Mouse (Mus musculus) bone marrow macrophage, adult 2 months (primary cell): Measurements from ENCODE around the gene Tenm3. TPM values are rescaled to one million over a fixed set of nuclear protein-coding genes. Genes with fewer than 3 reads are reported as not detected.
"Not testable (repeated sequence)": the region's sequence is repeated elsewhere in the genome, so short reads cannot be mapped to it uniquely, and the experiment has no call there.

ENCODE experiments used
- H3K27ac ChIP-seq: 2 replicates; pipeline ENCODE4 v1.5.1; 2012; ENCODE audit warnings: low read depth, low read length; ENCODE audit not compliant: insufficient read depth
- H3K4me1 ChIP-seq: 2 replicates; pipeline ENCODE4 v1.6.1; 2012; ENCODE audit warnings: low read length; ENCODE audit not compliant: control insufficient read depth, insufficient read depth
- H3K4me3 ChIP-seq: 2 replicates; pipeline ENCODE4 v1.5.1; 2012; ENCODE audit warnings: mild to moderate bottlenecking, low read length, moderate library complexity; ENCODE audit not compliant: insufficient read depth
- CTCF ChIP-seq: IDR thresholded peaks from 2 replicates; pipeline ENCODE4 v1.5.1; 2012; ENCODE audit warnings: low read depth, mild to moderate bottlenecking, low read length, moderate library complexity
- POLR2A ChIP-seq: IDR thresholded peaks from 2 replicates; pipeline ENCODE4 v1.6.1; 2012; ENCODE audit warnings: mild to moderate bottlenecking, low read depth, low read length, borderline replicate concordance
- polyA plus RNA-seq: library from polyadenylated mRNA; stranded (reverse); fragments of >200 nt; gene quantifications from 2 replicates; pipeline ENCODE4 v1.2.4, GENCODE M21; 2012; ENCODE audit not compliant: missing spikeins, insufficient read depth, insufficient read length

Tenm3 gene
- polyA plus RNA-seq, 1 experiment, result not detected

DNA sequence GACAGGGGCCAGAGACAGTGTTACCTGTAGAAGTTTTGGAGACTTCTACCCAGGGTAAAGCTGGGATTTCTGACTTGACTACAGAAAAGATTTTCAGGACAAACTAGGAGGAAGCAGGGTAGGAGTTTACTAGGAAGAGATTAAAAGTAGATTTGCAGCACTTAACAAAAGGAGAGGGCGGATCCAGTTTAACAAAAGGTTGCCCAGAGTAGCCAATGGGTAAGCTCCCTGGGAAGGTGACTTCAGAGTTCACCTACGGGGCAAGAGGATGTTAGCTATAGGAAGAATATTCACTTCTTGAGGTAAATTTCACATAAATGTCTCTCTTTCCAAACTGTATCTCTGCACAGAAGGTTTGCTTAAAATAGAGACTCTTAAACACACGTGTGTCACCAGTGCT is 641.1 kb downstream of the Tenm3 start:
- Histone ChIP-seq H3K4me1 (no peaks in the 10 kb centered on the region), H3K4me3 (no peak overlapping the region), H3K27ac (no peak overlapping the region)
- TF ChIP-seq POLR2A, result no peak
- no peak for TF ChIP-seq CTCF

DNA sequence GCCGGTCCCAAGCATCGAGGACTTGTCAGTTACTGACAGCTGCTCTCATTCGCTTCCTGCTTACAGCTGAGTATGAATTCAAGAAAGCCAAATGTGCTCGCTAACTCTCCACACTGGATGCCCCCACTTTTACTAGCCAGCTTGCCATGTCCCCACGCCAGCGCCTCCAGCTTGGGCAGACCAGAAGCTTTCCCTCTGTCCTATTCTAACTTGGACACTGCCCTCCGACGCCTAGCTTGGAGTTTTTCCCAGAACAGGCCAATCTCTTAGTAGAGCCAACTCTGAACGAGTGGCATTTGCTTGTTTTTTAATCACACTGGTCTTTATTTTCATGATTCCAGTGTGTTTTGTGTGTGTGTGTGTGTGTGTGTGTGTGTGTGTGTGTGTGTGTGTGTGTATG is 644.6 kb downstream of the Tenm3 start:
- no peak overlapping the region for H3K4me3 ChIP-seq
- TF ChIP-seq POLR2A (no peak), CTCF (no peak)
- H3K4me1 ChIP-seq, result no peaks in the 10 kb centered on the region
- H3K27ac ChIP-seq, result no peak overlapping the region

DNA sequence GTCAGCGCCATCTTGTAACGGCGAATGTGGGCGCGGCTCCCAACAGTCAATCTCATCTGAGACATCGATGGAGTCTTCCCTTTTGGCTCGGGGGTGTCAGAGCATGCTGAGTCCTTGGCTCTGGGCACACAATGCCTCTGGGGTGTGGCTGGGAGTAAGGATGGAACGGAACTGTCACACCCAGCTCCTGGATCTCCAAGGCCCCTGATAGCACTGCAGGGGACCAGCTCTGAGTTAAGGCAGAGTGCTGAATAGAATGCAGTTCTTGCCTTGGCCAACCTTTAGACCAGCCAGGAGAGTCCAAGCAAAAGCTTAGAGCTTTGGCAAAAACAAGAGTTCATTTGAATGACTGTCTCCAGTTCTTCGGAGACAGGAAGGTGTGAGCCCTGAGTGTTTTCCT is 647.8 kb downstream of the Tenm3 start:
- Histone ChIP-seq H3K27ac (no peak overlapping the region), H3K4me1 (no peaks in the 10 kb centered on the region), H3K4me3 (no peak overlapping the region)
- TF ChIP-seq CTCF (no peak), POLR2A (no peak)

DNA sequence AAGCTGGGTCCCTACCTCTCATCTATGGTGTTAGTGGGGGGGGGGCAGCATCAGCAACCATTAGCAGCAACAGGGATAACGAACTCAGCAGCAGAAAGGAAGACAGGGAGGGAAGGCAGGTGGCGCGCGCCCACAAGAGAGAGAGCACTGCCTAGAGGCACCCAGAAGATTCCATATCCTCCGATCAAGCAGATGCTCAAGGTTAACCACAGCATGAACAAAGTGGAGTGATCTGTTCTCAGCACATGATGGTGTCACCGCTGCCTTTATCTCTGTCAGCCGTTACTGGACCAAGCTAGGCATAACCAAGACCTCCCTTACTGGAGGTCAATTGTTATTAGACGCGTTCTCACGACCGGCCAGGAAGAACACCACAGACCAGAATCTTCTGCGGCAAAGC is 655.2 kb downstream of the Tenm3 start:
- Histone ChIP-seq H3K27ac (no peak overlapping the region), H3K4me1 (no peaks in the 10 kb centered on the region), H3K4me3 (no peak overlapping the region)
- TF ChIP-seq POLR2A (no peak), CTCF (no peak)

DNA sequence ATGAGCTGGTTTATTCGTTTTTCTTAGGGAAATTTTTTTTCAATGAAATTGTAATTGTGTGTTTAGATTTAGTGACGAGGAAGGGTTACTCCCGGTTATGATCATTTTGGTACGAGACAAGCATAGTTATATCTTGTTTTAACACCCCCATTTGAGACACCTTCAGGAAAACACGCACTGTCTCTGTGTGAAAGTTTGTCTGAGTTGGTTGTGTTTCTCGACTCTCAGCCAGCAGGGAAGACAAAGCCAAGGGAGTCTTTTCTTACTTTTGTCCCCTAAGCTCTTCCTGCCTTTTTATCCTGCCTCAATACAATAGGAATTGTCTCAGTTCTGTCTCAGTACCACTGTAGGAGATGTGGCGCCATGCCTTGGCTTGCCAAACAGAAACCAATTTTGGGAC is 660.0 kb downstream of the Tenm3 start:
- TF ChIP-seq POLR2A, result no peak
- TF ChIP-seq CTCF, result no peak
- Histone ChIP-seq H3K27ac (no peak overlapping the region), H3K4me3 (no peak overlapping the region), H3K4me1 (no peaks in the 10 kb centered on the region)

DNA sequence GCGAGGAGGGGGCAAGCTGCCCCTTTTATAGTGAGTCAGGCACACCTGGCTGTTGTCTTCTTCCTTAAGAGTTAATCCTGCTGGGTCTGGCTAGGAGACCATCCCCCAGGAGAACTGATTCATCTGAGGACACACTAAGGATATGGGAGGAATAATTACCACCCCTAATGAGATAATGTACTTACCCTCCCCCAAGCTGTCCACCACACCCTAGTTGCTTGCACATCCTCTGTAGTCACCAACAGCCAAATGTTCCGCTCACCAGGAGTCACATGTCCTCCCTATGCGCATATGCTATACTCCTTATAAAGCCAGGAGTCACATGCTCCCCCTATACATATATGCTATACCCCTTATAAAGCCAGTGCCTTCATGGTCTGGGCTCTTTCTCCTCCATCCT is 662.8 kb downstream of the Tenm3 start:
- TF ChIP-seq CTCF (no peak), POLR2A (no peak)
- no peaks in the 10 kb centered on the region for H3K4me1 ChIP-seq

DNA sequence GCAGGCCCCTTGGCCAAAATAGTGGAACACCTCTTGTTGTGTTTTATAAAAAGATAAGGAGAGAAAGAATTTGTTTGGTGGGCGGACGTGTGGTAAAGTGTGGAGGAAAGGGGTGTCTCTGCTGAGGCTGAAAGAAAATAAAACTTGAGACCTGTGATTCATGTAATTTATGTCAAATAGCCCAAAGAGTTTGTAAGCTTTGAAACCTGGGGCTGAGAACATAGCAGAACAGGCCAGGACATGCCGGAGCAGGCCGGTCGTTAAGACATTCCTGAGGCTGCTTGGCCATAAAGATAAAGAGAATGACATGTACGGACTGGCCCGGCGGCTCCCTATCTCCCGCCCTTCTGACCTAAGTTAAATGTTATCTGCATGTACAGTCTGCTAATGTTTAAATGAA is 663.6 kb downstream of the Tenm3 start:
- H3K27ac ChIP-seq, H3K4me1 ChIP-seq, H3K4me3 ChIP-seq: not testable (repeated sequence)

More for the DNA sequence above, 662.8 kb downstream of the Tenm3 start:
- Histone ChIP-seq H3K4me3 (no peak overlapping the region), H3K27ac (no peak overlapping the region)

DNA sequence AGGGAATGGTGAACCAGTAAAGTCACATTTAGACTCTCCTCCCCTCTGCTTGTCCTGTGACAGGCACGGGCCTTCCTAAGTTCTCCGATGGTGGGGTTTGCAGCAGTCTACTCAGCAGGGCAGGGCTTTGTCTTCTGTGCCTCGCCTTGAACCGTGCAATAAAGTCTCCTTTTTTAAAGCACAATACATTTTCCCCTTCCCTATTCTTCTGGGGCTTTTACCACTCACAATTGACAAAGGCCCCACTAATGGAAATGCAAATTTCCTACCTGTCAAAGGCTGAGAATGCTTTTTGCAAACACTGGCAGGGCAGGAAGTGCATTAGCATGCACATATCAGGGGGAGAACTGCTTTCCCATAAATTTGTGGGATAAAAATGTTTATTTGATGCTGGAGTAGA is 664.8 kb downstream of the Tenm3 start:
- Histone ChIP-seq H3K27ac (no peak overlapping the region), H3K4me1 (no peaks in the 10 kb centered on the region), H3K4me3 (no peak overlapping the region)
- no peak for TF ChIP-seq POLR2A
- no peak for TF ChIP-seq CTCF

DNA sequence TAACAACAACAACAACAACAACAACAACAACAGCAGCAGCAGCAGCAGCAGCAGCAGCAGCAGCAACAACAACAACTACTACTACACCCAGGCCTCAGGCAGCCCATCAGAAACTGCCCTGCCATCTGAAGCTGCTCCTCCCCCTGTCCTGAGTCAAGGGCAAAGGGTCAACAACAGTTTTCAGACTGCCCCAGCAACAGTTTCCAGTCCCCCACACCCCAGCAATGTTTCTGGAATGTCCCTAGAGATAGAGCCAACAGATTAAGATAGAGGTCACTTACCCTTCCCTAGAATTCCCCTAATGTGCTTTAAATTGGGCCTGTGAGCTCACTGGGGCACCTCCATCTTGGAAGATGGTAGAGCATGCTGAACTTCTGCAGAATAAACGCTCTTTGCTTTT is 665.9 kb downstream of the Tenm3 start:
- no peak for TF ChIP-seq POLR2A
- TF ChIP-seq CTCF, result no peak
- Histone ChIP-seq H3K4me3 (no peak overlapping the region), H3K4me1 (no peaks in the 10 kb centered on the region), H3K27ac (no peak overlapping the region)
